Mouse (Mus musculus) testis, postnatal 10 days (tissue): Measurements from ENCODE around the gene Vamp4.

Experiments used
- DNase-seq: peaks from one replicate; pipeline ENCODE4 v3.0.0; 2021; ENCODE audit warnings: low spot score

Gene Vamp4

DNA sequence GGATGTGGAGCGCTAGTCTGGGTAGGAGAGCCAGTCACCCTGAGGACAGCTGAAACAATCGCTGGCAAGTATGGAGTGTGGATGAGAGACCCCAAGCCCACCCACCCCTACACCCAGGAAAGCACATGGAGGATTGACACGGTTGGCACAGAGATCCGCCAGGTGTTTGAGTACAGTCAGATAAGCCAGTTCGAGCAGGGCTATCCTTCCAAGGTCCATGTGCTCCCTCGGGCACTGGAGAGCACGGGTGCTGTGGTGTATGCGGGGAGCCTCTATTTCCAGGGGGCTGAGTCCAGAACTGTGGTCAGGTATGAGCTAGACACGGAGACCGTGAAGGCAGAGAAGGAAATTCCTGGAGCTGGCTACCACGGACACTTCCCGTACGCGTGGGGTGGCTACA lies 78.1 kb downstream of the Vamp4 start:
- DNase-seq, result no peak
